ENCODE assay signal across 10 mouse cellular contexts in the genomic region with DNA sequence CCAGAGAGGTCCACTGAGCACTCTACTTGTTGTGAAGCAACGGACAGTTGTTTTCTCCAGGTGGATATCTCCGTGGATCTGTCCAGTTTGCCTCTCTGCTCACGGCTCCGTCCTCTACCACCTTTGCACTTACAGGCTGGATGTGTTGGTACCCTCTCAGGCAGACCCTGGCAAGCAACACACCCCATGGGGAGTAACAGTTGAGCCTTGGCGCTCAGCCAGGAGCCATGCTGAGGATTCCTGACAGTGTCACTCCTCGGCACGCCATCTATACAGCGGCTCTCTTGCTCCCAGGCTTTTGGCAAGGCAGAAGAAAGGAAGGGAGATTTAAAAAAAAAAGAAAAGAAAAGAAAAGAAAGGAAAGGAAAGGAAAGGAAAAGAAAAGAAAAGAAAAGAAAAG.
DNase-seq lines count a peak whose midpoint lies in the region.
"Had no signal": no experiment of that assay in that cellular context is flagged by ENCODE, and none has a peak within 500 bp of the region (broad histone marks: within the 10 kb centered on the region; RNA-seq: fewer than 3 reads in every experiment).

No protein-coding gene starts in this region.

- peak; percentile 40 for DNase-seq in cerebellum, adult 11 months
- no peak for DNase-seq in cerebellum, adult 11-12 months
- peak; percentile 22 to 45 for DNase-seq in kidney, postnatal 25 days
- no peak for DNase-seq in kidney, postnatal 14 days
- peak; percentile 71 for DNase-seq in retina, postnatal 1 day
- DNase-seq in retina, embryonic 14.5 days (ENCODE audit: low spot score): no peak
- DNase-seq in cerebellum, postnatal 10 days: peak; percentile 67 to 79
- no peak for DNase-seq in frontal cortex, postnatal 14 days (ENCODE audit: low spot score in 2 of 2)
- DNase-seq: liver; liver, postnatal 0 days had no signal

Comparison
In these comparisons a context has a peak if more than half of its experiments do, and no peak if none do; other contexts are left out.
1. DNase-seq: peak in cerebellum, adult 11 months (single experiment), kidney, postnatal 25 days (2 of 2), retina, postnatal 1 day (single experiment) and cerebellum, postnatal 10 days (2 of 2); none in cerebellum, adult 11-12 months (single experiment), kidney, postnatal 14 days (single experiment), retina, embryonic 14.5 days (single experiment) and frontal cortex, postnatal 14 days (0 of 2).